Mouse (Mus musculus) forebrain, embryonic 10.5 days (tissue): ENCODE results near the gene Olfr357. TPM values are rescaled to one million over a fixed set of nuclear protein-coding genes. Genes with fewer than 3 reads are reported as not detected.

ENCODE experiments used
- DNase-seq: peaks from one replicate; pipeline ENCODE4 v3.0.0-alpha.2; 2017; ENCODE audit warnings: low spot score; ENCODE audit errors: extremely low spot score
- H3K27ac ChIP-seq: fragments of 300-500 bp; sonication (generic); 2 replicates; pipeline ENCODE4 v1.5.1; 2016; ENCODE audit warnings: mild to moderate bottlenecking
- H3K27me3 ChIP-seq: fragments of 300-500 bp; sonication (generic); 2 replicates; pipeline ENCODE4 v1.6.1; 2016; ENCODE audit warnings: mild to moderate bottlenecking; ENCODE audit not compliant: poor library complexity, severe bottlenecking
- H3K36me3 ChIP-seq: fragments of 300-500 bp; sonication (generic); replicated peaks from 2 replicates; pipeline ENCODE4 v1.6.1; 2016; ENCODE audit warnings: mild to moderate bottlenecking, moderate library complexity
- H3K4me1 ChIP-seq: fragments of 300-500 bp; sonication (generic); 2 replicates; pipeline ENCODE4 v1.6.1; 2016
- H3K4me3 ChIP-seq: fragments of 300-500 bp; sonication (generic); 2 replicates; pipeline ENCODE4 v1.5.1; 2016; ENCODE audit warnings: mild to moderate bottlenecking, moderate library complexity
- H3K9me3 ChIP-seq: fragments of 300-500 bp; sonication (generic); 2 replicates; pipeline ENCODE4 v1.6.1; 2016; ENCODE audit warnings: mild to moderate bottlenecking, moderate library complexity
- WGBS: fragments of 180-500 bp; shearing (Covaris S2); methylation state at CpG from one replicate; pipeline ENCODE4 v1.1.7; 2016; 5-methylcytosine and 5-hydroxymethylcytosine counted together
- polyA plus RNA-seq: library from polyadenylated mRNA; unstranded; fragments of >200 nt; fragmentation: Nextera tagmentation; extraction: Ambion mirVana; gene quantifications from 2 replicates; pipeline ENCODE4 v1.2.1, GENCODE M21; 2016

Olfr357 gene
- polyA plus RNA-seq: not detected in 2 replicates

GRCm38 (mm10) chr2:36993527-36993926, at the start of gene Olfr357:
Gene Olfr357 (plus strand): TSS chr2:36993827.
- Histone ChIP-seq H3K36me3 (no peaks in the 10 kb centered on the region), H3K9me3 (peaks cover 40% of the 10 kb centered on the region), H3K27me3 (no peaks in the 10 kb centered on the region), H3K4me3 (no peak within 1 kb of the TSS), H3K4me1 (no peaks in the 10 kb centered on the region), H3K27ac (no peak within 1 kb of the TSS)
- 68% methylated on average over 1 of the region's 1 CpGs for WGBS
- no peak for DNase-seq

- H3K36me3 ChIP-seq: no peaks in the 10 kb centered on the region
- H3K27me3 ChIP-seq: no peaks in the 10 kb centered on the region
- no peak overlapping the region for H3K27ac ChIP-seq
- 87% methylated on average over 1 of the region's 1 CpGs for WGBS
- peaks cover 37% of the 10 kb centered on the region for H3K9me3 ChIP-seq
- no peak for DNase-seq
- no peaks in the 10 kb centered on the region for H3K4me1 ChIP-seq
- no peak overlapping the region for H3K4me3 ChIP-seq
Observed at GRCm38 (mm10) chr2:36997030-36997429, 3.4 kb downstream of the Olfr357 start.

GRCm38 (mm10) chr2:37009235-37009634, 15.6 kb downstream of the Olfr357 start, which contains the start of gene Olfr358:
Gene Olfr358 (minus strand): TSS chr2:37009335.
- DNase-seq: no peak
- no peaks in the 10 kb centered on the region for H3K36me3 ChIP-seq
- peaks cover 34% of the 10 kb centered on the region for H3K9me3 ChIP-seq
- no peaks in the 10 kb centered on the region for H3K27me3 ChIP-seq
- H3K27ac ChIP-seq: no peak within 1 kb of the TSS
- H3K4me1 ChIP-seq: no peaks in the 10 kb centered on the region
- H3K4me3 ChIP-seq: no peak within 1 kb of the TSS

Other genes starting within 250 kb of the Olfr357 start
- not detected in 2 replicates for gene Olfr348, start 209.6 kb upstream of the Olfr357 start, polyA plus RNA-seq
- gene Olfr50, start 203.3 kb upstream of the Olfr357 start, polyA plus RNA-seq: not detected in 2 replicates
- gene Olfr3, start 176.8 kb upstream of the Olfr357 start, polyA plus RNA-seq: not detected in 2 replicates
- gene Olfr350, start 147.5 kb upstream of the Olfr357 start, polyA plus RNA-seq: not detected in 2 replicates
- not detected in 2 replicates for gene Olfr351, start 131.2 kb upstream of the Olfr357 start, polyA plus RNA-seq
- not detected in 2 replicates for gene Olfr352, start 125.4 kb upstream of the Olfr357 start, polyA plus RNA-seq
- gene Olfr353, start 100.9 kb upstream of the Olfr357 start, polyA plus RNA-seq: not detected in 2 replicates
- not detected in 2 replicates for gene Olfr354, start 88.1 kb upstream of the Olfr357 start, polyA plus RNA-seq
- not detected in 2 replicates for gene Olfr355, start 64.9 kb upstream of the Olfr357 start, polyA plus RNA-seq
- not detected in 2 replicates for gene Olfr356, start 56.7 kb upstream of the Olfr357 start, polyA plus RNA-seq
- not detected in 2 replicates for gene Olfr358, start 15.5 kb downstream of the Olfr357 start, polyA plus RNA-seq
- gene Olfr360, start 71.9 kb downstream of the Olfr357 start, polyA plus RNA-seq: not detected in 2 replicates
- gene Olfr361, start 95.5 kb downstream of the Olfr357 start, polyA plus RNA-seq: not detected in 2 replicates
- gene Olfr362, start 124.1 kb downstream of the Olfr357 start, polyA plus RNA-seq: not detected in 2 replicates
- not detected in 2 replicates for gene Olfr364-ps1, start 145.5 kb downstream of the Olfr357 start, polyA plus RNA-seq
- gene Olfr365, start 194.4 kb downstream of the Olfr357 start, polyA plus RNA-seq: not detected in 2 replicates
- not detected in 2 replicates for gene Olfr366, start 217.7 kb downstream of the Olfr357 start, polyA plus RNA-seq